Mouse (Mus musculus): ENCODE results near the gene Btg4. TPM values are rescaled to one million over a fixed set of nuclear protein-coding genes. Genes with fewer than 3 reads are reported as not detected.

Btg4 gene
- total and polyA plus RNA-seq, 2 experiments = not detected

DNA sequence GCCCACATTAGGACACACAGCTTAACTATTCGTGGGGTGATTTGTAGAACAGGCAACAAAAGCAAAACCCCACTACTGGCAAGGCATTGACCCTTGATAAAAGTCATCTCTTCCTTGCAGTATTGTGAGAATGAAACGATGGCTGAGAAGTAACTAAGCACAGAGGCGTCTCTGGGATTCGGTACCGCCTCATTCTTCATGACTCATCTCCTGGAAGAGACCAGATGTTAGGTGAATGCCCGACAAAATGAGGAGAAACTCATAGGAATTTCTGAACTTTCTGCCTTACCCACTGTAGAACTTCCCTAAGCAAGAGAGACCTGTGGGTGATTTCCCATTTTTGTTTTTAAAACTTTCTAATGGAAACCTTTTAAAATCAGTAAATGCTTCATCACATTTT, 18.6 kb upstream of the Btg4 start:
- Histone ChIP-seq H3K9ac (ENCODE audit: low read depth, low read length) (no peak overlapping the region), H3K27me3 (ENCODE audit: control insufficient read depth, insufficient read depth, low read length) (no peaks in the 10 kb centered on the region), H3K4me3 (ENCODE audit: insufficient read depth, low read depth, low read length) (no peak overlapping the region), H3K36me3 (ENCODE audit: control insufficient read depth, insufficient read depth, low read length) (no peaks in the 10 kb centered on the region), H3K79me2 (ENCODE audit: control insufficient read depth, insufficient read depth, low read length) (no peaks in the 10 kb centered on the region), H3K27ac (replicated peaks; ENCODE audit: insufficient read depth, low read depth, low read length) (no peak overlapping the region), H3K4me1 (ENCODE audit: control insufficient read depth, insufficient read depth, low read length) (no peaks in the 10 kb centered on the region)
- no peak for TF ChIP-seq POLR2A (IDR thresholded peaks at IDR 0.05; ENCODE audit: extremely low read depth, insufficient read depth, low read length)
- no peak for TF ChIP-seq CTCF (IDR thresholded peaks at IDR 0.05; ENCODE audit: low read depth, low read length)
- DNase-seq (ENCODE audit: extremely low read depth, low read depth, low spot score) = no peak
- WGBS = 80% methylated on average over 6 of the region's 6 CpGs

DNA sequence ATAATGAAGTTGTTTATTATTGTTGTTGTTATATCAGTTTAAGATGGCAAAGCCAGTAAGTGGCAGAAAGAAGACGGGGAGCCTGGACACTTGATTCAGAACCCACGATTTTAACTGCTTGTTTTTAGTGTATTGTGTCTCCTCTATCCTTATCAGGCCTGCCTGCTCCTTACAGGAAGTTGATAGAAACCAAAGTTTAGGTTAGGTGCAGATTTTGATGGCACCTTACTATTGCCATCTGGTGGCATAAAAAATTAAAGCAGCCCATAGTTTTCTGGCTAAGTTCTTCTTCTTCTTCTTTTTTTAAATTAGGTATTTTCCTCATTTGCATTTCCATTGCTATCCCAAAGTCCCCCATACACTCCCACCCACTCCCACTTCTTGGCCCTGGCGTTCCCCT, 8.5 kb upstream of the Btg4 start:
- H3K79me2 ChIP-seq (ENCODE audit: control insufficient read depth, insufficient read depth, low read length) = no peaks in the 10 kb centered on the region
- no peak overlapping the region for H3K9ac ChIP-seq (ENCODE audit: low read depth, low read length)
- no peak overlapping the region for H3K27ac ChIP-seq (replicated peaks; ENCODE audit: insufficient read depth, low read depth, low read length)
- DNase-seq (ENCODE audit: extremely low read depth, low read depth, low spot score) = no peak
- TF ChIP-seq CTCF (IDR thresholded peaks at IDR 0.05; ENCODE audit: low read depth, low read length) (no peak), POLR2A (IDR thresholded peaks at IDR 0.05; ENCODE audit: extremely low read depth, insufficient read depth, low read length) (no peak)
- WGBS = 52% methylated on average over 3 of the region's 3 CpGs
- no peaks in the 10 kb centered on the region for H3K36me3 ChIP-seq (ENCODE audit: control insufficient read depth, insufficient read depth, low read length)
- H3K27me3 ChIP-seq (ENCODE audit: control insufficient read depth, insufficient read depth, low read length) = no peaks in the 10 kb centered on the region
- no peak overlapping the region for H3K4me3 ChIP-seq (ENCODE audit: insufficient read depth, low read depth, low read length)
- H3K4me1 ChIP-seq (ENCODE audit: control insufficient read depth, insufficient read depth, low read length) = no peaks in the 10 kb centered on the region

DNA sequence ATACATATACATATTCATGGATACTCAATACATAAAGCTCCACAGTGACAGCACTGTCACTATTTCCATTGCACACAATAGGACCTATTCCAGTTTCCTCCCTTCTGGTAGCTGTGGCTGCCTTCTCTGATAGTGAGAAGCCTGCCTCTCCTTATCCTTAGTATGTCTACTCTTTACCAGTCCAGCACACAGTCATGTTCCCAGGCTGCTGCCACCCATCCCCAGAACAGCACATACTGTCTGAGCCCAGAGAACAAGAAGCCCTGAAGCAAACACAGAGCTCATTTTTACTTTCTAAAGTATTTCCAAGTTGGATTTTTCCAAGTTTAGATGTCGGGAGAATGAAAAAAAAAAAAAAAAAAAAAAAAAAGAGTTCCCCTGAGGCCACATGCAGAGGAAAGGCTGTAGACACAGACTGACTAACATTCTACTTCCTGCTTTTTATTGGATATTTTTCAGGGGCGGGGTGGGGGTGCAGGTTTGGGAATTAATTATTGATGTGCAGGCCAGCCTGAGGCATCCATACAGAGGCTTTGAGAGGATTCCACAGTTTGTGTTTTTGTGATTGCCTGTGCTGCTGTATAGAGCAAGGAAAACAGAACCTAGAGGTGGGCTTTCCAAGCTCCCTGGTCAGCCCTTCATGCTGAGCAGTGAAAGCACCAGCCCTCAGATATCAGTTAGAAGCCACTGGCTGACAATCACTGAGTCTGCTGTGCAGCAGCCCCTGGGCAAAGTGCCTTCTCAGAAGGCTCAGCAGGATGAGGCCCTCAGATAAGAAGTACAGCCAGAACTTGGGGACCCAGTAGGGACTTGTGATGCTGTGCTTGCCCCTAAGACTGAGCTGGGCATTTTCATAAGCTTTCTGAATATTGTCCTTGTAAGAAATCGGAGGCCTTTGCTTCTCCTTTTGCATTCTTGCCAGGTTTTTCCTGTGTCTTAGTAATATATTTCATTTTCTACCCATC, 4.1 kb upstream of the Btg4 start:
- DNase-seq (ENCODE audit: extremely low read depth, low read depth, low spot score) = no peak
- no peaks in the 10 kb centered on the region for H3K36me3 ChIP-seq (ENCODE audit: control insufficient read depth, insufficient read depth, low read length)
- no peaks in the 10 kb centered on the region for H3K79me2 ChIP-seq (ENCODE audit: control insufficient read depth, insufficient read depth, low read length)
- H3K27me3 ChIP-seq (ENCODE audit: control insufficient read depth, insufficient read depth, low read length) = no peaks in the 10 kb centered on the region
- H3K27ac ChIP-seq (replicated peaks; ENCODE audit: insufficient read depth, low read depth, low read length) = 0 out of 2 replicates have a peak overlapping the region, but pooled peaks have one; percentile 16
- TF ChIP-seq POLR2A (IDR thresholded peaks at IDR 0.05; ENCODE audit: extremely low read depth, insufficient read depth, low read length) (no peak), CTCF (IDR thresholded peaks at IDR 0.05; ENCODE audit: low read depth, low read length) (no peak)
- H3K4me1 ChIP-seq (ENCODE audit: control insufficient read depth, insufficient read depth, low read length) = no peaks in the 10 kb centered on the region
- WGBS = 65% methylated on average over 3 of the region's 3 CpGs
- no peak overlapping the region for H3K4me3 ChIP-seq (ENCODE audit: insufficient read depth, low read depth, low read length)
- H3K9ac ChIP-seq (ENCODE audit: low read depth, low read length) = no peak overlapping the region

DNA sequence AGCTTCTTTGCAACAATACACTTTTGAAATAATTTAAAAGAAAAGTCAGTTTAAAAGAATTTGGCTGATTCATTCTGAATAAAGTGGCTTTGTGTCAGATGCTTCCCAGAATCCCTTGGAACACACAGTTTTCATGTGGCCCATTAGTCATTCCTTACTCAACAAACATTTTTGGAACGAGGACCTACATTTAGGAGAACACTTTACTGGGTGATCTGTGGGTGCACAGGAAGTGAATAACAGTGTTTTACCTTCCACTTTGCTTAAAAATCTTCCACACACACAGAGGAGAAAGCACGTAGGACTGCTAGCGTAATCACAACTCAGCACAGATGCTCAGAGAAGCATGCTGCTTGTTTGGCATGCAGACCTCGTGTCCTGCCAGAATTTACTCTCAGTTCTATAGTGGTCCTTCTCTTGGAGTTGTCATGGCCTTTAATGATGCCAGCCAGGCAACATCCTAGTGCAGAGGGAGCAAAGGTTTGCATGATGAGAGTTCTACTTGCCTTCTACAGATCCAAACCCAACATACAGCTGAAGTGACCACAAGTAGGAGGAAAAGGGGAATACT, 1.7 kb upstream of the Btg4 start:
- 68% methylated on average over 4 of the region's 4 CpGs for WGBS
- H3K79me2 ChIP-seq (ENCODE audit: control insufficient read depth, insufficient read depth, low read length) = no peaks in the 10 kb centered on the region
- H3K27ac ChIP-seq (replicated peaks; ENCODE audit: insufficient read depth, low read depth, low read length) = no peak overlapping the region
- DNase-seq (ENCODE audit: extremely low read depth, low read depth, low spot score) = no peak
- H3K4me1 ChIP-seq (ENCODE audit: control insufficient read depth, insufficient read depth, low read length) = no peaks in the 10 kb centered on the region
- no peaks in the 10 kb centered on the region for H3K36me3 ChIP-seq (ENCODE audit: control insufficient read depth, insufficient read depth, low read length)
- TF ChIP-seq POLR2A (IDR thresholded peaks at IDR 0.05; ENCODE audit: extremely low read depth, insufficient read depth, low read length) = no peak
- TF ChIP-seq CTCF (IDR thresholded peaks at IDR 0.05; ENCODE audit: low read depth, low read length) = no peak
- H3K9ac ChIP-seq (ENCODE audit: low read depth, low read length) = no peak overlapping the region
- no peak overlapping the region for H3K4me3 ChIP-seq (ENCODE audit: insufficient read depth, low read depth, low read length)
- H3K27me3 ChIP-seq (ENCODE audit: control insufficient read depth, insufficient read depth, low read length) = no peaks in the 10 kb centered on the region

DNA sequence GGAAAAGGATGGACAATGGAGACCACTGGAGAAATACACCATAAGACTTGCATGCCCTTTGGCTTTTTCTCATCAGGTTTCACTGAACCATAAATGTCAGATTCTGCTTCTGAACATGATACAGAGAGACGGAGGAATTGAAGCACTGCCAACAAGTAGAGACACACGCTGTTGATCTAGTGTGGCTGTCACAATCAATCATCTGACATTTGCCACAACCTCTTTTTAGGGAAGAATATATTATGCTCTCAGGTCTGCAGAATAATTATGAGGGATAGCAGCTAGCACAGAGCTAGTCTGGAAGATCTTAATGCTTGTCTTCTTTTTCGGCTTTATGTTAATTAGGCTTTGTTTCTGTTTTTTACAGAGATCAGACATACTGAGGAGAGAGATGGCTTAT, 7.5 kb downstream of the Btg4 start:
- H3K79me2 ChIP-seq (ENCODE audit: control insufficient read depth, insufficient read depth, low read length) = no peaks in the 10 kb centered on the region
- no peaks in the 10 kb centered on the region for H3K27me3 ChIP-seq (ENCODE audit: control insufficient read depth, insufficient read depth, low read length)
- WGBS = 81% methylated on average over 3 of the region's 3 CpGs
- H3K4me3 ChIP-seq (ENCODE audit: insufficient read depth, low read depth, low read length) = no peak overlapping the region
- no peak for TF ChIP-seq POLR2A (IDR thresholded peaks at IDR 0.05; ENCODE audit: extremely low read depth, insufficient read depth, low read length)
- TF ChIP-seq CTCF (IDR thresholded peaks at IDR 0.05; ENCODE audit: low read depth, low read length) = no peak
- H3K4me1 ChIP-seq (ENCODE audit: control insufficient read depth, insufficient read depth, low read length) = no peaks in the 10 kb centered on the region
- no peak overlapping the region for H3K9ac ChIP-seq (ENCODE audit: low read depth, low read length)
- H3K36me3 ChIP-seq (ENCODE audit: control insufficient read depth, insufficient read depth, low read length) = no peaks in the 10 kb centered on the region
- no peak for DNase-seq (ENCODE audit: extremely low read depth, low read depth, low spot score)
- H3K27ac ChIP-seq (replicated peaks; ENCODE audit: insufficient read depth, low read depth, low read length) = no peak overlapping the region

DNA sequence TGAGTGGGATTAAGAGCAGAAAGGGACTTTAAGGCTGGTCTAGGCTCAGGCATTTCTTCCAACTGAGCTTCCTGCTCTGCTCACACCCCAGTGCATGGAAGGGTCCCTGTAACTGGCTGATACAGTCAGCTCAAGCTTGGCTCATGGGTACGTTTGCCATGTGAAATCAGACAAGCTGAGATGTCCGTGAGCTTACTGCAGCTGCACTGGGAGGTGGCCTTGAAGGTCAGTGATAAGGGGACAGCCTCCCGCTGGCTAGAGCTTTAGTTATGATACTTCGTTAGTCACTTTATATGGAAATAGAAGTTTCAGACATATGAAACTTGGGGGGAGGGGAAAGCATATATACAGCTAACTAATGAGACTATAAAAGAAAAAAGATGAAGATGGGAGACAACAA, 10.1 kb downstream of the Btg4 start:
- WGBS = 63% methylated on average over 4 of the region's 4 CpGs
- no peak for DNase-seq (ENCODE audit: extremely low read depth, low read depth, low spot score)

More for the DNA sequence above, 10.1 kb downstream of the Btg4 start:
- Histone ChIP-seq H3K9ac (ENCODE audit: low read depth, low read length) (no peak overlapping the region), H3K4me3 (ENCODE audit: insufficient read depth, low read depth, low read length) (no peak overlapping the region), H3K79me2 (ENCODE audit: control insufficient read depth, insufficient read depth, low read length) (no peaks in the 10 kb centered on the region), H3K27me3 (ENCODE audit: control insufficient read depth, insufficient read depth, low read length) (no peaks in the 10 kb centered on the region), H3K27ac (replicated peaks; ENCODE audit: insufficient read depth, low read depth, low read length) (no peak overlapping the region), H3K36me3 (ENCODE audit: control insufficient read depth, insufficient read depth, low read length) (no peaks in the 10 kb centered on the region), H3K4me1 (ENCODE audit: control insufficient read depth, insufficient read depth, low read length) (no peaks in the 10 kb centered on the region)
- TF ChIP-seq POLR2A (IDR thresholded peaks at IDR 0.05; ENCODE audit: extremely low read depth, insufficient read depth, low read length) (no peak), CTCF (IDR thresholded peaks at IDR 0.05; ENCODE audit: low read depth, low read length) (no peak)

All from liver, adult 2 months (tissue).